Mouse (Mus musculus) embryonic facial prominence, embryonic 11.5 days (tissue): Measurements from ENCODE around the gene Nlrp6. TPM values are rescaled to one million over a fixed set of nuclear protein-coding genes. Genes with fewer than 3 reads are reported as not detected.
A peak's percentile ranks its signal among the peaks of the same experiment; 100 is the strongest.

Experiments used
- ATAC-seq: fragments of 200-750 bp; cut with Nextera tagmentation; replicated peaks from 2 replicates; pipeline ENCODE4 v1.8.0; 2017; ENCODE audit warnings: low read depth; ENCODE audit not compliant: insufficient number of reproducible peaks, low FRiP score, low TSS enrichment
- DNase-seq: peaks from one replicate; pipeline ENCODE4 v3.0.0-alpha.2; 2015; ENCODE audit warnings: low spot score
- H3K27ac ChIP-seq: fragments of 300-500 bp; sonication (generic); replicated peaks from 2 replicates; pipeline ENCODE4 v1.5.1; 2014; ENCODE audit warnings: mild to moderate bottlenecking, low read depth, low read length, control low read depth
- H3K27me3 ChIP-seq: fragments of 300-500 bp; sonication (generic); 2 replicates; pipeline ENCODE4 v1.6.1; 2014; ENCODE audit warnings: mild to moderate bottlenecking, low read length, moderate library complexity, mixed read lengths; ENCODE audit not compliant: control insufficient read depth, insufficient read depth
- H3K36me3 ChIP-seq: fragments of 300-500 bp; sonication (generic); replicated peaks from 2 replicates; pipeline ENCODE4 v1.6.1; 2014; ENCODE audit warnings: low read depth, mild to moderate bottlenecking, low read length, moderate library complexity, mixed read lengths; ENCODE audit not compliant: control insufficient read depth, insufficient read depth
- H3K4me1 ChIP-seq: fragments of 300-500 bp; sonication (generic); 2 replicates; pipeline ENCODE4 v1.6.1; 2014; ENCODE audit warnings: low read length, mixed read lengths; ENCODE audit not compliant: control insufficient read depth, insufficient read depth
- H3K4me2 ChIP-seq: fragments of 300-500 bp; sonication (generic); 2 replicates; pipeline ENCODE4 v1.6.1; 2014; ENCODE audit warnings: low read depth, mild to moderate bottlenecking, control low read depth, low read length, moderate library complexity
- H3K4me3 ChIP-seq: fragments of 300-500 bp; sonication (generic); 2 replicates; pipeline ENCODE4 v1.5.1; 2014; ENCODE audit warnings: low read depth, low read length, control low read depth
- H3K9ac ChIP-seq: fragments of 300-500 bp; sonication (generic); replicated peaks from 2 replicates; pipeline ENCODE4 v1.6.1; 2014; ENCODE audit warnings: mild to moderate bottlenecking, control low read depth, low read length
- H3K9me3 ChIP-seq: fragments of 300-500 bp; sonication (generic); replicated peaks from 2 replicates; pipeline ENCODE4 v1.6.1; 2016; ENCODE audit warnings: mild to moderate bottlenecking, low read length, inconsistent platforms, mixed read lengths; ENCODE audit not compliant: control insufficient read depth
- WGBS: fragments of 180-500 bp; shearing (Covaris S2); extraction: QIAGEN DNeasy Blood & Tissue Kit; methylation state at CpG from one replicate; pipeline ENCODE4 v1.1.7; 2014; 5-methylcytosine and 5-hydroxymethylcytosine counted together
- polyA plus RNA-seq: library from polyadenylated mRNA; unstranded; fragments of >200 nt; fragmentation: Nextera tagmentation; extraction: Ambion mirVana; gene quantifications from 2 replicates; pipeline ENCODE4 v1.2.1, GENCODE M21; 2014

The Nlrp6 gene
- 0.07 TPM in 1 of 2 replicates, not detected in the other for polyA plus RNA-seq

GRCm38 (mm10) chr7:140920418-140921029 lies at the start of gene Nlrp6:
Gene Nlrp6, plus strand, starts transcription at chr7:140920902.
- no peak for ATAC-seq
- peaks cover 41% of the 10 kb centered on the region for H3K27me3 ChIP-seq
- 76% methylated on average over 8 of the region's 8 CpGs for WGBS
- no peak within 1 kb of the TSS for H3K4me2 ChIP-seq
- no peak within 1 kb of the TSS for H3K4me3 ChIP-seq
- no peak within 1 kb of the TSS for H3K27ac ChIP-seq
- peaks cover 9% of the 10 kb centered on the region for H3K4me1 ChIP-seq
- H3K9ac ChIP-seq: no peak within 1 kb of the TSS
- no peaks in the 10 kb centered on the region for H3K9me3 ChIP-seq
- H3K36me3 ChIP-seq: no peaks in the 10 kb centered on the region
- no peak for DNase-seq

- WGBS: 90% methylated on average over 4 of the region's 4 CpGs
- ATAC-seq (no peak), DNase-seq (no peak)
- Histone ChIP-seq H3K27ac (no peak overlapping the region), H3K4me1 (no peaks in the 10 kb centered on the region), H3K9me3 (no peaks in the 10 kb centered on the region), H3K36me3 (no peaks in the 10 kb centered on the region), H3K9ac (no peak overlapping the region), H3K4me3 (no peak overlapping the region), H3K27me3 (no peaks in the 10 kb centered on the region), H3K4me2 (no peak overlapping the region)
These were observed 46.5 kb upstream of the Nlrp6 start for GRCm38 (mm10) chr7:140874224-140874623.

GRCm38 (mm10) chr7:140877364-140877763 lies 43.3 kb upstream of the Nlrp6 start:
- Histone ChIP-seq H3K27ac (no peak overlapping the region), H3K4me2 (no peak overlapping the region), H3K4me3 (no peak overlapping the region), H3K27me3 (no peaks in the 10 kb centered on the region), H3K36me3 (no peaks in the 10 kb centered on the region), H3K4me1 (no peaks in the 10 kb centered on the region), H3K9ac (no peak overlapping the region), H3K9me3 (no peaks in the 10 kb centered on the region)
- ATAC-seq (no peak), DNase-seq (no peak)
- 80% methylated on average over 6 of the region's 6 CpGs for WGBS

GRCm38 (mm10) chr7:140879355-140879754 lies 41.3 kb upstream of the Nlrp6 start:
- DNase-seq: no peak
- H3K27ac ChIP-seq: no peak overlapping the region
- H3K4me2 ChIP-seq: no peak overlapping the region
- H3K36me3 ChIP-seq: no peaks in the 10 kb centered on the region
- H3K9ac ChIP-seq: no peak overlapping the region
- no peaks in the 10 kb centered on the region for H3K27me3 ChIP-seq
- no peaks in the 10 kb centered on the region for H3K9me3 ChIP-seq
- 0 out of 2 replicates have a peak, but pooled peaks cover 2% of the 10 kb centered on the region for H3K4me1 ChIP-seq
- no peak overlapping the region for H3K4me3 ChIP-seq
- WGBS: 86% methylated on average over 7 of the region's 7 CpGs
- no peak for ATAC-seq

GRCm38 (mm10) chr7:140880419-140880818 lies 40.3 kb upstream of the Nlrp6 start:
- Histone ChIP-seq H3K9ac (no peak overlapping the region), H3K9me3 (no peaks in the 10 kb centered on the region), H3K4me3 (no peak overlapping the region), H3K4me2 (no peak overlapping the region), H3K27me3 (no peaks in the 10 kb centered on the region), H3K4me1 (0 out of 2 replicates have a peak, but pooled peaks cover 2% of the 10 kb centered on the region), H3K27ac (no peak overlapping the region), H3K36me3 (no peaks in the 10 kb centered on the region)
- ATAC-seq: no peak
- WGBS: 85% methylated on average over 3 of the region's 3 CpGs
- DNase-seq: no peak

GRCm38 (mm10) chr7:140880865-140881515 lies 39.7 kb upstream of the Nlrp6 start:
- Histone ChIP-seq H3K9me3 (no peaks in the 10 kb centered on the region), H3K36me3 (no peaks in the 10 kb centered on the region), H3K27ac (no peak overlapping the region), H3K4me2 (peak overlapping the region; percentile 63), H3K9ac (peak overlapping the region; percentile 75), H3K27me3 (no peaks in the 10 kb centered on the region), H3K4me3 (peak overlapping the region; percentile 78), H3K4me1 (0 out of 2 replicates have a peak, but pooled peaks cover 2% of the 10 kb centered on the region)
- DNase-seq (no peak), ATAC-seq (no peak)
- 22% methylated on average over 8 of the region's 8 CpGs for WGBS

- Histone ChIP-seq H3K27me3 (no peaks in the 10 kb centered on the region), H3K4me3 (peak within 1 kb of the TSS; percentile 78)
- under 1% methylated on average over 59 of the region's 59 CpGs for WGBS
These were observed 38.8 kb upstream of the Nlrp6 start, which contains the start of the genes Psmd13 and Sirt3 for GRCm38 (mm10) chr7:140881696-140882468. Gene Psmd13, plus strand, starts transcription at chr7:140881968. Gene Sirt3, minus strand, starts transcription at chr7:140882309.

More at GRCm38 (mm10) chr7:140881696-140882468, 38.8 kb upstream of the Nlrp6 start, which contains the start of the genes Psmd13 and Sirt3:
- peak within 1 kb of the TSS; percentile 52 for H3K27ac ChIP-seq
- peak within 1 kb of the TSS; percentile 63 for H3K4me2 ChIP-seq
- DNase-seq (peak; percentile 97), ATAC-seq (peak; percentile 92)
- 0 out of 2 replicates have a peak, but pooled peaks cover 2% of the 10 kb centered on the region for H3K4me1 ChIP-seq
- no peaks in the 10 kb centered on the region for H3K9me3 ChIP-seq
- peak within 1 kb of the TSS; percentile 75 for H3K9ac ChIP-seq
- no peaks in the 10 kb centered on the region for H3K36me3 ChIP-seq
